Mouse (Mus musculus) kidney, embryonic 16.5 days (tissue): Measurements from ENCODE around the gene Cbfa2t3. TPM values are rescaled to one million over a fixed set of nuclear protein-coding genes. Genes with fewer than 3 reads are reported as not detected.
A peak's percentile ranks its signal among the peaks of the same experiment; 100 is the strongest.

Experiments used
- ATAC-seq: fragments of 200-750 bp; cut with Nextera tagmentation; 2 replicates; pipeline ENCODE4 v1.8.0; 2017; ENCODE audit warnings: moderate TSS enrichment; ENCODE audit not compliant: low FRiP score, low TSS enrichment
- H3K27ac ChIP-seq: fragments of 300-500 bp; sonication (generic); 2 replicates; pipeline ENCODE4 v1.5.1; 2014; ENCODE audit warnings: low read length
- H3K27me3 ChIP-seq: fragments of 300-500 bp; sonication (generic); 2 replicates; pipeline ENCODE4 v1.6.1; 2014; ENCODE audit warnings: low read length, control low read depth, mixed read lengths; ENCODE audit not compliant: insufficient read depth
- H3K36me3 ChIP-seq: fragments of 300-500 bp; sonication (generic); 2 replicates; pipeline ENCODE4 v1.6.1; 2014; ENCODE audit warnings: low read length, control low read depth, mixed read lengths; ENCODE audit not compliant: insufficient read depth
- H3K4me1 ChIP-seq: fragments of 300-500 bp; sonication (generic); 2 replicates; pipeline ENCODE4 v1.6.1; 2014; ENCODE audit warnings: low read length, control low read depth, mixed read lengths; ENCODE audit not compliant: insufficient read depth
- H3K4me2 ChIP-seq: fragments of 300-500 bp; sonication (generic); replicated peaks from 2 replicates; pipeline ENCODE4 v1.6.1; 2014; ENCODE audit warnings: low read depth, low read length
- H3K4me3 ChIP-seq: fragments of 300-500 bp; sonication (generic); 2 replicates; pipeline ENCODE4 v1.5.1; 2014; ENCODE audit warnings: mild to moderate bottlenecking, low read length
- H3K9ac ChIP-seq: fragments of 300-500 bp; sonication (generic); replicated peaks from 2 replicates; pipeline ENCODE4 v1.6.1; 2014; ENCODE audit warnings: low read length
- H3K9me3 ChIP-seq: fragments of 300-500 bp; sonication (generic); 2 replicates; pipeline ENCODE4 v1.6.1; 2016; ENCODE audit warnings: low read length, control low read depth
- WGBS: fragments of 180-500 bp; shearing (Covaris S2); extraction: QIAGEN DNeasy Blood & Tissue Kit; methylation state at CpG from one replicate; pipeline ENCODE4 v1.1.7; 2014; 5-methylcytosine and 5-hydroxymethylcytosine counted together
- polyA plus RNA-seq: library from polyadenylated mRNA; unstranded; fragments of >200 nt; fragmentation: Nextera tagmentation; extraction: Ambion mirVana; gene quantifications from 2 replicates; pipeline ENCODE4 v1.2.1, GENCODE M21; 2015

The Cbfa2t3 gene
- polyA plus RNA-seq = 3.5 and 4.5 TPM in 2 replicates

DNA sequence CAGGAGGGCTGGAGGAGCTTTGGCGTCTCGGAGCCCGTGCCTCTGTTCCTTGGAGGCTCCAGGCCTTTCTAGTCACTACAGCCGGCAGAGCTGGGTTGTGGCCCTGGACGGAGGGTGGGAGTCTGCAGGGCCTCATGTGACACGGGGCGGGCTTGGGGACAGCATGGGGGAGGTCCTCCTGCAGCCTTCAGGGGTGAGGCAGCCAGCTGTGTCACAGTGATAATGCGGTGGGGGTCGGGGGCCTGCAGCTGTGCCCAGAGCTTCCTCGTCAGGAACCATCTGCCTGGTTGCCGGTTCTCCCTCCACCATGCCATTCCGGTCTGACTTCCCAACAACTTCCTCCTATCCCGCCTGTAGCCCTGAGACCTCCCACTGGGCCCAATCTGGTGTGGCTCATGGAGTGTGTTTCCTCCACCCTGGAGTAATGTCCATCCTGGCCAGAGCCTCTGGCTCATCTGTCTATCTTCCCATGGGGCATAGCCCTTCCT lies at the start of gene Cbfa2t3:
Cbfa2t3 (minus strand) TSS at position 105 of the 488 bp plus-strand sequence.
- Histone ChIP-seq H3K4me1 (peaks cover 5% of the 10 kb centered on the region; the same call in 1 of the 2 replicates), H3K27me3 (no peaks in the 10 kb centered on the region), H3K4me3 (peak within 1 kb of the TSS; percentile 32), H3K36me3 (no peaks in the 10 kb centered on the region), H3K27ac (peak within 1 kb of the TSS; percentile 20; the same call in 1 of the 2 replicates), H3K4me2 (peak within 1 kb of the TSS; percentile 38), H3K9me3 (no peaks in the 10 kb centered on the region), H3K9ac (peak within 1 kb of the TSS; percentile 49)
- WGBS = 38% methylated on average over 13 of the region's 13 CpGs
- ATAC-seq = peak; percentile 59

DNA sequence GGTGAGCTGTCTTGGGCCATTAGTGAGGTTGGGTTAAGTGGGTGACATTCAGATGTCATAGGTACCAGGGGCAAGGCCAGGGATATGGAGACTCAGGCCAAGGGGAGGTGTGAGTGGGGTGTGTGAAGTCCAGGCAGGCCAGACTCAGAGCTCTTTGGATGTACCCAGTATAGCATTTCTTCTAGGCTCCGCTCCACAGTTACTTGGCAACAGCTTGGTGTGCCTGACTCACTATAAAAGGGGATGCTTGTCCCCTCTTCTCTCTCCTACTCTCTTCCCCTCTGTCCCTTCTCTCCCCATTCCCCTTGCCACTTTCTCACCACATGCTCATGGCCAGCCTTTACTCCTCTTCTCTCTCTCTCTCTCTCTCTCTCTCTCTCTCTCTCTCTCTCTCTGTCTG lies 48.9 kb upstream of the Cbfa2t3 start:
- Histone ChIP-seq H3K27ac (no peak overlapping the region), H3K27me3 (peaks cover 30% of the 10 kb centered on the region), H3K4me3 (no peak overlapping the region), H3K36me3 (no peaks in the 10 kb centered on the region), H3K4me1 (no peaks in the 10 kb centered on the region), H3K4me2 (no peak overlapping the region), H3K9me3 (no peaks in the 10 kb centered on the region), H3K9ac (no peak overlapping the region)
- ATAC-seq = no peak
- 90% methylated on average over 1 of the region's 1 CpGs for WGBS

DNA sequence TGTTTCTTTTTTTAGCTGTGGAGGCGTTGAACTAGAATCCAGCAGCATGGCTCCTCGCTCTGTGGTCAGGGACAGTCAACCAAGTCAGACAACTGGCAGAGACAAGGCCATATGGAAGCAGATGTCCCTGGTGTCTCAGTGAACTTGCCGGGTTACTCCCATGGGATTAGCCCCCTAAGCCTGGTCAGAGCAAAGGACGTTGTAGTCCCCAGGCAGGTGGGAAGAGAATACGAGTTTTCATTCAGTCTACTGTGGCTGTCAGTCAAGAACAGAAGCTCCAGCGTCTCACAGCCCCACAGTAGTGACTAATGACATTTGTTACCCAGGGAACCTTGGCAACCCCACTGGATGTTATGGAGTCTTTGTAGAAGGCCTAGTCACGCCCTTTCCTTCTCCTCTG lies 47.5 kb upstream of the Cbfa2t3 start:
- Histone ChIP-seq H3K9ac (no peak overlapping the region), H3K4me2 (no peak overlapping the region), H3K36me3 (no peaks in the 10 kb centered on the region), H3K4me1 (no peaks in the 10 kb centered on the region), H3K9me3 (no peaks in the 10 kb centered on the region), H3K4me3 (no peak overlapping the region), H3K27me3 (peaks cover 38% of the 10 kb centered on the region), H3K27ac (no peak overlapping the region)
- 58% methylated on average over 7 of the region's 7 CpGs for WGBS
- ATAC-seq = no peak

DNA sequence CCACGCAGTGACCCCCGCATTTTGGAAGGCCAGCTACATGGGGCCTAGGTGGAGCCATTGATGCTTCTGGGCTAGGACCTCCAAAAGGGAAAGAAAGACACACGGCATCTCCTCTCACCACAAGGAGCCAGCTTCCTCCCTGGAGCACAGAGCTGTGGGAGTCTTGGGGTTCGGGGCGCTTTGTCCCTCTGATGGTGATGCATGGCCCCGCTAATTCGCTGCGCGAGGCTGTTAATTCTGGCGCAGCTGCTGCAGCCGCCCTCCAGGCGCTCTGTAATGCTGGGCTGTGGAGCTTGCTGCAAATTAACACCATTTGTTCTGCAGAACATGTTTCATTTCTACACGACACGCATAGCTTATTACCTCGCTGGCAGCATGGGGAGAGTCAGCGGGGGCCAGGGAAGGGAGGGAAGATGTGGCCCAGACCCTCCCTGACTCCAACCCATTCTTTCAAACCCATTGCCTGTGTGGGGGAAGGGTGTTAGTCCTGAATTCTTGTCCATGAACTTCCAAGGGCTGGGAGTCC lies 46.9 kb upstream of the Cbfa2t3 start:
- Histone ChIP-seq H3K4me1 (no peaks in the 10 kb centered on the region), H3K9me3 (no peaks in the 10 kb centered on the region), H3K9ac (no peak overlapping the region), H3K4me2 (no peak overlapping the region), H3K27me3 (peaks cover 43% of the 10 kb centered on the region), H3K27ac (no peak overlapping the region), H3K36me3 (no peaks in the 10 kb centered on the region), H3K4me3 (no peak overlapping the region)
- 14% methylated on average over 16 of the region's 16 CpGs for WGBS
- ATAC-seq = no peak

DNA sequence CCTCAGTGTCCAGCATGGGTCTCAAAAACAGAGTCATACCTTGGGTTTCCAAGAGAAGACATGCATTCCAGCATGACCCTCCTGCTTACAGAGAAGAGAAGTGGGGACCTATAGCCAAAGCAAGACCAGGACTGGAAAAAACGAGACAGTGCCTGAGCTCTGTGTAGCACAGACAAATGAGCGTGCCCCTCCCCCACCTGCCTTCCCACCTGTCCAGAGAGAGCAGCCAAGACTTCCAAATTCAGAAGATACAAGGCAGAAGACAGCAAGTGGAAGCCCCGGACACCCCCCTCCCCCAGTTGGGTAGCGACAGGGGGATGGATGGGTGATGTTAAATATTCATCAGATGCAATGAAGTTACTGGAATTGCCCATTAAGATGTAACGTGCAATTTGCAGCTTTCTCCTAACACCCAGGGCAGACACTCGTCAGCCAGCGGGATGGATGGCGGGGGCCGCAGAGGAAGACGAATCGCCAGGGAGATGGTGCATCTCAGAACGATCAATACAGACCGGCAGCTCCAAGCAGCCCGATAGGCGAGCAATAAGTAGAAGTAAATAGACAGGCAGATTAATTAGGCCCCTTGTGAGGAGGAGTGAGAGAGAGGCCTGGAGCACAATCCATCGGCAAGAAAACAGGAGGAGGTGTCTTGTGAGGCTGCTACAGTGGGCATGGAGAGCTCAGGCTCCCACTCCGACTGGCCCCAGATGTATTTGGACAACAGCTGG lies 46.3 kb upstream of the Cbfa2t3 start:
- ATAC-seq = no peak
- H3K4me3 ChIP-seq = no peak overlapping the region
- H3K4me2 ChIP-seq = no peak overlapping the region
- H3K36me3 ChIP-seq = no peaks in the 10 kb centered on the region
- H3K27ac ChIP-seq = no peak overlapping the region
- no peaks in the 10 kb centered on the region for H3K9me3 ChIP-seq
- no peak overlapping the region for H3K9ac ChIP-seq
- no peaks in the 10 kb centered on the region for H3K4me1 ChIP-seq
- 26% methylated on average over 17 of the region's 17 CpGs for WGBS
- H3K27me3 ChIP-seq = peaks cover 43% of the 10 kb centered on the region

DNA sequence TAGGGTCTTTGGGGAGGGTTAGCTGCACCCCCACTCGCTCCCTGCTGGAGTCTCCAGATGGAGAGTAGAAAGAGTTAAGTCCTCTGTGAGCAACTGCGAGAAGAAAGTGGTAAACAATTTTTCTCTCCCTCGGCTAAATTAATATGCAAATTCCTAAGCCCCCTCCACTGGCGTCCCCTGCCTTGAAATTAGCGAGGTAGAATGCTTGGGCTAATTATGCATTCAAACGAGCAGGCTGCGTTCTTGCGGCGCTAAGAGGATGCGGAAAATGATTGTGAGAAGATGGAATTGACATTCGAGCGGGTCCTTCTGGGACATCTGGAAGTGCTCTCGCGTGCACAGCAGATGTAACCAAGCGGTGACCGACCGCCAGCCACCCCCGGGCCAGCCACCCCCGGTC lies 43.6 kb upstream of the Cbfa2t3 start:
- Histone ChIP-seq H3K4me3 (no peak overlapping the region), H3K9me3 (no peaks in the 10 kb centered on the region), H3K4me1 (peaks cover 8% of the 10 kb centered on the region), H3K4me2 (no peak overlapping the region), H3K27ac (no peak overlapping the region), H3K36me3 (no peaks in the 10 kb centered on the region), H3K27me3 (peaks cover 43% of the 10 kb centered on the region), H3K9ac (no peak overlapping the region)
- 25% methylated on average over 19 of the region's 19 CpGs for WGBS
- ATAC-seq = no peak

DNA sequence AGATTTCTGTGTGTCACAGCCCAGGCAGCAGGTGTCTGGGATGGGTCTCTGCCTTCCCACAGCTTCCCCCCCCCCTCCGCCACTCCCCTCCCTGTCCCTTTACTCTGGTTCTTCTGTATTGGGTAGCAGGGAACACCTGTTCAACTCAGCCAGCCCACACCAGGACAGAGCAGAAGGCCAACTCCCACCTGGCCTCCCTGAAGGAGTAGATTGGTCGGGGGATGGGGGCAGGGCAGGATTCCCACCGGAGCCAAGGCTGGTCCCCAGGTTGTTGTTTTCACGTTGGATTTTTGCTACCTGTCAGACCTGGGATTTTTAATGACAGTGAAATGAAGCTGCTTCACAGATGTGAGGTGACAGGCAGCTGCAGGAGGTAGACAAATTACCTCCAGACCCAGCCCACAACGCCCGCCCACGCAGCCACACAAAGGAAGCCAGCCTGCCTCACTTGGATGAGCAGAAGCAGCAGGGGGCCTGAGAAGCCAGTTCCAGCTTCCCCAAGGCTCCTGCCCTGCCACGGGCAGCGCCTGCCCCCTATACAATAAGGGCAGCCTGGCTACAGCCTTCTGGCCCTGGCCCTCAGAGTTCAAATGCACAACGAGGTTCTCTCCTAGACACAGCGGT lies 40.3 kb upstream of the Cbfa2t3 start:
- WGBS = 10% methylated on average over 11 of the region's 11 CpGs
- no peaks in the 10 kb centered on the region for H3K9me3 ChIP-seq
- no peak overlapping the region for H3K9ac ChIP-seq
- H3K4me2 ChIP-seq = 0 out of 2 replicates have a peak overlapping the region, but pooled peaks have one; percentile 10
- ATAC-seq = peak; percentile 50; the same call in 1 of the 2 replicates
- H3K4me1 ChIP-seq = peaks cover 8% of the 10 kb centered on the region
- peaks cover 26% of the 10 kb centered on the region for H3K27me3 ChIP-seq
- no peaks in the 10 kb centered on the region for H3K36me3 ChIP-seq
- no peak overlapping the region for H3K4me3 ChIP-seq
- no peak overlapping the region for H3K27ac ChIP-seq

DNA sequence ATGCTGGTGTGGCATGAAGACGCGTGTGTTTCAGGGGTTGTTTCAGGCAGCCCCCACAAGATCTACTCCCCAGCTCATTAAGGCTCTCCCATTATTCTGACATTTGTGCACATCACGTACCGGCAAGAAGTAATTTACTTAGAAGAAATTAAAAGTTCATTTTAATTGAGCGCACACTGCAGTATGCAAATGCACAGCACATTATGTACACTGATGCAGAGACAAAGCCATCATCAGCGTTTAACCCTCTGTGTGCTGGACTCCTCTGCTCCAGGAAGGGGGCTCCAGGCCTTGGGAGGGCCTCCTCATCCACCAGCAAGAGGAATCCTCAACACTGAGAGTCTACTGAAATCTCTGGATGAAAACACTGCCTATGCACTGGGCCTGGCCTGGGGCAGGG lies 39.0 kb upstream of the Cbfa2t3 start:
- H3K9me3 ChIP-seq = no peaks in the 10 kb centered on the region
- WGBS = 86% methylated on average over 6 of the region's 6 CpGs
- no peak overlapping the region for H3K4me2 ChIP-seq
- H3K36me3 ChIP-seq = no peaks in the 10 kb centered on the region
- peaks cover 8% of the 10 kb centered on the region for H3K4me1 ChIP-seq
- H3K27ac ChIP-seq = no peak overlapping the region
- peaks cover 13% of the 10 kb centered on the region for H3K27me3 ChIP-seq
- no peak for ATAC-seq
- no peak overlapping the region for H3K9ac ChIP-seq
- no peak overlapping the region for H3K4me3 ChIP-seq

DNA sequence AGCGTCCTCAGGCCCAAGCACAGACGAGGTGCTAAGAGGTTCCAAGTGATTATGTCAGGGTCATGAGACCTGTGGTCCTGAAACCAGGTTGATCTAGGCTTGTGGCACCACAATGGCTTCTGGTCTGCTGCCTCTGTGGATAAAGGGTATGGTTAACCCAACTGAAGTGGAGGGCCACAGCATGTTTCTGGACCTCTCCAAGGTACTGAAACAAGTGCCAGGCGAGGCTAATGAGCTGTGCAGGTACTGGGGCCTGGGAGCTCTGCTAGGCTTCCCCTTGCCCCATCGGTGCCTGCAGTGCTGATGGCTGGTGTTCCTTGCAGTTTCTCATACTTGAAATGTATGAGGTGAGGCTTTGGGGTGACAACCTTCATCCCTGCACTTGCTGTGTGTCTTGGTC lies 38.2 kb upstream of the Cbfa2t3 start:
- H3K27me3 ChIP-seq = peaks cover 11% of the 10 kb centered on the region
- no peak overlapping the region for H3K9ac ChIP-seq
- no peaks in the 10 kb centered on the region for H3K9me3 ChIP-seq
- no peaks in the 10 kb centered on the region for H3K36me3 ChIP-seq
- peaks cover 8% of the 10 kb centered on the region for H3K4me1 ChIP-seq
- H3K4me2 ChIP-seq = no peak overlapping the region
- no peak for ATAC-seq
- H3K4me3 ChIP-seq = no peak overlapping the region
- no peak overlapping the region for H3K27ac ChIP-seq
- 44% methylated on average over 4 of the region's 4 CpGs for WGBS

DNA sequence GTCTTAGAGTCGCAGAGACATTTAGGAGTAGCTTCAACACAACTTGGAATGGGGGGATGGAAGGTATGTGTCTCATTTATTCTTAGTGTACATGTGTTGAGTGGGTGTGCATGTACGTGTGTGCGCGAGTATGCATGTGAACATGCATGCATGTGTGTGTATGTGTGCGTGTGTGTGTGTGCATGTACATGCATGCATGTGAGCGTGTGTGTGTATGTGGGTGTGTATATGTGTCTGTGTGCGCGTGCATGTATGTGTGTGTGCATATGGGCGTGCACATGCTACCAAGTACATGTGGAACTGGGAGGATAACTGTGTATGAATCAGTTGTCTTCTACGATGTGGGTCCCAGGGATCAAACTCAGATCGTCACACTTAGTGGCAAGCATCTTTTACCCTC lies 37.7 kb upstream of the Cbfa2t3 start:
- WGBS = 92% methylated on average over 11 of the region's 11 CpGs
- H3K27ac ChIP-seq = no peak overlapping the region
- ATAC-seq = no peak

More for the DNA sequence above, 37.7 kb upstream of the Cbfa2t3 start:
- H3K9me3 ChIP-seq = no peaks in the 10 kb centered on the region
- H3K4me1 ChIP-seq = peaks cover 8% of the 10 kb centered on the region
- no peak overlapping the region for H3K4me3 ChIP-seq
- H3K9ac ChIP-seq = no peak overlapping the region
- no peak overlapping the region for H3K4me2 ChIP-seq
- peaks cover 6% of the 10 kb centered on the region for H3K27me3 ChIP-seq
- H3K36me3 ChIP-seq = no peaks in the 10 kb centered on the region
